Mouse (Mus musculus) limb, embryonic 13.5 days (tissue): ENCODE measurements around the gene Vps51. TPM values are rescaled to one million over a fixed set of nuclear protein-coding genes. Genes with fewer than 3 reads are reported as not detected.

Source experiments
- ATAC-seq: fragments of 200-750 bp; cut with Nextera tagmentation; 2 replicates; pipeline ENCODE4 v1.8.0; 2017; ENCODE audit warnings: low read depth, moderate number of reproducible peaks, moderate TSS enrichment; ENCODE audit not compliant: low FRiP score
- H3K27ac ChIP-seq: fragments of 300-500 bp; sonication (generic); 2 replicates; pipeline ENCODE4 v1.5.1; 2015; ENCODE audit warnings: inconsistent platforms, mild to moderate bottlenecking, moderate library complexity
- H3K27me3 ChIP-seq: fragments of 300-500 bp; sonication (generic); 2 replicates; pipeline ENCODE4 v1.6.1; 2015; ENCODE audit warnings: mild to moderate bottlenecking, inconsistent platforms
- H3K36me3 ChIP-seq: fragments of 300-500 bp; sonication (generic); 2 replicates; pipeline ENCODE4 v1.6.1; 2015; ENCODE audit warnings: inconsistent platforms, mild to moderate bottlenecking, moderate library complexity
- H3K4me1 ChIP-seq: fragments of 300-500 bp; sonication (generic); 2 replicates; pipeline ENCODE4 v1.6.1; 2015; ENCODE audit warnings: inconsistent platforms
- H3K4me2 ChIP-seq: fragments of 300-500 bp; sonication (generic); replicated peaks from 2 replicates; pipeline ENCODE4 v1.6.1; 2015; ENCODE audit warnings: inconsistent platforms, mild to moderate bottlenecking, moderate library complexity
- H3K4me3 ChIP-seq: fragments of 300-500 bp; sonication (generic); 2 replicates; pipeline ENCODE4 v1.5.1; 2015; ENCODE audit warnings: moderate library complexity, mild to moderate bottlenecking, inconsistent platforms
- H3K9ac ChIP-seq: fragments of 300-500 bp; sonication (generic); 2 replicates; pipeline ENCODE4 v1.6.1; 2015; ENCODE audit warnings: mild to moderate bottlenecking, inconsistent platforms
- H3K9me3 ChIP-seq: fragments of 300-500 bp; sonication (generic); 2 replicates; pipeline ENCODE4 v1.6.1; 2016; ENCODE audit warnings: inconsistent platforms
- WGBS: fragments of 180-500 bp; shearing (Covaris S2); methylation state at CpG from one replicate; pipeline ENCODE4 v1.1.7; 2015; 5-methylcytosine and 5-hydroxymethylcytosine counted together
- polyA plus RNA-seq: library from polyadenylated mRNA; unstranded; fragments of >200 nt; fragmentation: Nextera tagmentation; extraction: Ambion mirVana; gene quantifications from 2 replicates; pipeline ENCODE4 v1.2.1, GENCODE M21; 2015

Vps51 gene
- polyA plus RNA-seq, 1 experiment from 2014 or later, result 69.7 TPM

DNA sequence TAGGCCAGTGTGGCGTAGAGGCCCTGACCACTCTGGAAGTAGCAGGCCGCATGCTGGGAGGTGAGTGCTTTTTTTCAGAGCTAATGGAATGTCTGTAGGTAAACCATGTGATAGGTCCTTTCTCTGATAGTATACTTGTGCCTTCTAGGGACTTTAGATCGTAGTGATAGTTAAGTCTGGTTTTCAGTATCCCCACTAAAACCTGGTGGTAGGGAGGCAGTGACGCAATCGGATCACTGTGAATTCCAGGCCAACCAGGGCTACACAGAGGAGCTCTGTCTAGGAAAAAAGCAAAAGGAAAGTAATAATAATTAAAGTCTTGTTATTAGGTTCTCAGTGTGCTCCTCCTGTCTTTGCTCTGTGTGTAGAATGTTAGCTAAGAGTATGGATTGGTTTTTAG is 18.5 kb downstream of the Vps51 start:
- Histone ChIP-seq H3K4me3 (peak overlapping the region; percentile 87), H3K9ac (peak overlapping the region; percentile 93), H3K36me3 (peaks cover 41% of the 10 kb centered on the region), H3K4me1 (peaks cover 37% of the 10 kb centered on the region), H3K4me2 (peak overlapping the region; percentile 88), H3K27me3 (no peaks in the 10 kb centered on the region), H3K27ac (peak overlapping the region; percentile 55; the same call in 1 of the 2 replicates), H3K9me3 (no peaks in the 10 kb centered on the region)
- no peak for ATAC-seq
- WGBS, result 29% methylated on average over 5 of the region's 5 CpGs

DNA sequence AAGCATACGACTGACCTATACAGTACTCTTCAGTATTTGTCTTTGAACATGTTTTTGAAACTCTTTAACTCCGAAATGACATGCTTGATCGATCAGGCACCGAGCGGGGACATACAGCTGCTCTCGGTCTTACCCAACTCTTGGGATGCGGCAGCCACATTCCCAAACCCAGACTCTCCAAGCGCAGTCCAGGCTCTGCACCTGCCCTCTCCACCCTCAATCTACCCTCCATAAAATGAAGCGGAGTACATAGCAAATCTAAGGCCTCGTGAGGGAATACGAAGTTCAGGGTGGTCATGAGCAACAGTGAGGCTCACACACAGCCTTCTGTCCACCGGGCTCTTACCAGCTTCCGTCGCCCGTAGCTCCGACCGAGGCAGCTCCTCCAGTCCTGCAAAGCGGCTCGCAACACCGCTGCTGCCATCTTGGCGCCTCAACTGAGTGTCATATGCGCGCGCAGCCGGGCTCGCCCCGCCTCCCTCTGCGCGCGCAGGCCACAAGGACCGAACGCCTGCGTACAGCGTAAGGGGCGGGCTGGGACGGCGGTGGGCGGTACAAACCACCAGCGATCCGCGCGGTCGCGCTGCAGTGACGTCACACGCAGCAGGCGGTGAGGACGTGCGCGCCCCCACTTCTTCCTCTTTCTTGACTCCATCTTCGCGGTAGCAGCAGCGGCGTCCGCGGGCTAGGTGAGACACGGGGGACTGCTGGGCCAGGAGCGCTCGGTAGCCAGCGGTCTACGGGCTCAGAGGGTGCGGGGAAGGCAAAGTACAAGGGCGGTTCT is 19.5 kb downstream of the Vps51 start, which contains the start of the genes Mrpl49 and Fau:
TSS of gene Mrpl49 (minus strand) at position 473 of the 784 bp plus-strand sequence.
TSS of gene Fau (plus strand) at position 532 of the 784 bp plus-strand sequence.
- peaks cover 49% of the 10 kb centered on the region for H3K36me3 ChIP-seq
- H3K4me2 ChIP-seq, result peak within 1 kb of the TSS; percentile 88
- peak; percentile 88 for ATAC-seq
- peak within 1 kb of the TSS; percentile 93 for H3K9ac ChIP-seq
- under 1% methylated on average over 61 of the region's 63 CpGs for WGBS
- H3K27me3 ChIP-seq, result no peaks in the 10 kb centered on the region
- H3K4me1 ChIP-seq, result peaks cover 31% of the 10 kb centered on the region
- H3K4me3 ChIP-seq, result peak within 1 kb of the TSS; percentile 87
- H3K9me3 ChIP-seq, result no peaks in the 10 kb centered on the region
- peak within 1 kb of the TSS; percentile 55 for H3K27ac ChIP-seq

DNA sequence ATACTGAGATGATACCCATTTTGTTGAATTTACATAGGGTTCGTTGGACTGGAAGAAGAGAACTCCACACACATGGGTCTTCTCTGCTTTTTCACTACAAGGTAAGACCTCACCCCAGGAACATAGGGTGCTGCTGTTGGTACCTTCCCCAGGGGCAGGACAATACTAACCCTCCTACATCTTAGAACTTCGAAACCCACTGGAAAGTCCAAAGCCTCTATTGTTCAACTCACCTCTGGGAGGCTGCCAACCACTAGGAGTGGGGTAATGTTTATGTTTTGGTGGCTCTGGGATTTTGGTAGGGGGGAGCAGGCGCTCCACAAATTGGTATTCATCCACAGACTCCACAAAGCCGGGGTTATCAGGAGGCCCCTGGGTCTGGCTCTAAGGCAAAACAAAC is 20.3 kb downstream of the Vps51 start:
- Histone ChIP-seq H3K4me1 (peaks cover 23% of the 10 kb centered on the region), H3K4me3 (peak overlapping the region; percentile 87), H3K9ac (peak overlapping the region; percentile 84), H3K36me3 (peaks cover 57% of the 10 kb centered on the region), H3K27me3 (no peaks in the 10 kb centered on the region), H3K4me2 (peak overlapping the region; percentile 88), H3K9me3 (no peaks in the 10 kb centered on the region), H3K27ac (no peak overlapping the region)
- no peak for ATAC-seq
- WGBS, result 64% methylated on average over 4 of the region's 4 CpGs

DNA sequence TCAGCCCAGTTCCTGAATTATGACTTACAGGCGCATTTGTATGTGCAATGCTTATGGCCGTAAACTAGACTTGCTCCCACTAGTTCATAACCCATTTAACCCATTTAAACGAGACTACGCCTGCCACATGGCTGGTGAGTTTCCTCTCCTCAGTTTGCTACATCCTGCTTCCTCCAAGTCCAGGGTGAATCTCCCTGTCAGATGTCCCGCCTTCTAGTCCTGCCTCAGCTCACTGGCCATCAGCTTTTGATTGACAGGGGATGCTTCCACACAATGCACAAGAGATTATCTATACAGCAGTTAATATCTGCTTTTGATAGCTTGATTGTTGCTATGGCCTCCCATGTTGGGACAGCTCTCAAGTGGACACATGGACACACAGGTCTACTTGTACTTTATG is 22.7 kb downstream of the Vps51 start:
- no peaks in the 10 kb centered on the region for H3K27me3 ChIP-seq
- no peaks in the 10 kb centered on the region for H3K9me3 ChIP-seq
- ATAC-seq, result no peak
- H3K36me3 ChIP-seq, result peaks cover 72% of the 10 kb centered on the region
- 80% methylated on average over 5 of the region's 5 CpGs for WGBS
- H3K27ac ChIP-seq, result no peak overlapping the region
- no peak overlapping the region for H3K4me3 ChIP-seq
- H3K9ac ChIP-seq, result no peak overlapping the region
- H3K4me1 ChIP-seq, result peaks cover 18% of the 10 kb centered on the region
- no peak overlapping the region for H3K4me2 ChIP-seq

DNA sequence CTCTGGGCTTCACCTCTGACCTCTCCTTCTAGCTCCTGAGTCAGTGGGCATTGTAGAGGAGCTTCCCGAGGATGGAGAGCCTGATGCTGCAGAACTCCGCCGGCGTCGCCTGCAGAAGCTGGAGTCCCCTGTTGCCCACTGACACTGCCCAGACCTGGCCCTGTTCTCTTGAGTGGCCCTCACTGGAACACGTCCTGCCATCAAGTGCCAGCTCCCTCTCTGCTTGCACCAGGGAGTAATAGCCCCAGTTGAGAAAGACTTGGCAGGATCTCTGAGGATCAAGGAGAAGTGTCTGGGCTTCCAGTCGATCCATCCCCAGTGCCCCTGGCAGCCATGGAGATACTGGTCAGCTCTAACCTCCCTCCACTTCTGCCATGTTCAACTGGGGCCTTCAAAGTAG is 24.5 kb downstream of the Vps51 start:
- ATAC-seq, result no peak
- H3K4me3 ChIP-seq, result no peak overlapping the region
- H3K4me1 ChIP-seq, result peaks cover 21% of the 10 kb centered on the region
- 0 out of 2 replicates have a peak overlapping the region, but pooled peaks have one; percentile 19 for H3K9ac ChIP-seq
- H3K9me3 ChIP-seq, result no peaks in the 10 kb centered on the region
- WGBS, result 82% methylated on average over 7 of the region's 7 CpGs
- H3K4me2 ChIP-seq, result no peak overlapping the region
- H3K27ac ChIP-seq, result no peak overlapping the region
- no peaks in the 10 kb centered on the region for H3K27me3 ChIP-seq
- peaks cover 79% of the 10 kb centered on the region for H3K36me3 ChIP-seq

DNA sequence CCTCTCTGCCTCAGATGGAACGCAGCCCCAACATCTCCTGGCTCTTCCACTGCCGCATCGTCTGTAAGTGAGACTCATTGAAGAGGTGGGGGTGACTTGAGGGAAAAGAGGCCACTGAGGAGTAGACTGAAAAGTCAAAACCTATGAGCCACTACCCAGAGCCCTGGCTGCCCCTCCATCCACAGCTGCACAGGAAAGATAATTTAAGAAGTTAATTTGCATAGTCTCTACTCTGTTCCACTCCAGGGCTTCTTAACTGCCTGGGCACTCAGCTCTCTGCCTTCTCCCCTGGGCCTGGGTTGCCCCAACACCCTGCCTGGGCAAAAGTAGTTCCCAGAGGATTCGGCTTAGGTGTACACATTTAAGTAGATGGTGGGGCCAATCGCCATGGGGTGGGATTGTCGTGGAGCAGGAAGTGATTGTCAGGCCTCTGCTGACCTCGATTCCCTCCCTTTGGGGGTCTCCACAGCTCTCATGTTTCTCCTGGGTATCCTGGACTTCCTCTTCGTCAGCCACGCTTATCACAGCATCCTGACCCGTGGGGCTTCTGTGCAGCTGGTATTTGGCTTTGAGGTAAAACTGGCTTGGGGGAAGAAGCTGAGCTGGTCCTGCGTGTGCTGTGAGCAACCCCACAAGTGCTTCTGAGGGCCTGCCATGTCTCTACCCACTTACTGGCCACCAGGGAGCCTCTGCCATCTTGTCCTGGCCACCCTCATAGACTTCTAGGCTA is 28.2 kb downstream of the Vps51 start:
- Histone ChIP-seq H3K36me3 (peaks cover 59% of the 10 kb centered on the region), H3K27me3 (no peaks in the 10 kb centered on the region), H3K9ac (peak overlapping the region; percentile 95; the same call in 1 of the 2 replicates), H3K4me3 (no peak overlapping the region), H3K4me1 (peaks cover 23% of the 10 kb centered on the region), H3K27ac (no peak overlapping the region), H3K9me3 (no peaks in the 10 kb centered on the region), H3K4me2 (peak overlapping the region; percentile 98; the same call in 1 of the 2 replicates)
- WGBS, result 87% methylated on average over 11 of the region's 11 CpGs
- no peak for ATAC-seq

DNA sequence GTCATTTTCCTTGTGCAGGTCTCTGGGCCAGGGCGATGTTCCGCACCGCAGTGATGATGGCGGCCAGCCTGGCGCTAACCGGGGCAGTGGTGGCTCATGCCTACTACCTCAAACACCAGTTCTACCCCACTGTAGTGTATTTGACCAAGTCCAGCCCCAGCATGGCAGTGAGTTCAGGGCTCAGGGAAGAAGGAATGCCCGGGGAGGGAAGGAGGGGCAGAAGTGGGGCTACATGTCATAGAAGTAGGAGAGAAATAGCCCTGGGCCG is 29.2 kb downstream of the Vps51 start:
- ATAC-seq, result no peak
- Histone ChIP-seq H3K9ac (peak overlapping the region; percentile 95), H3K27me3 (no peaks in the 10 kb centered on the region), H3K27ac (no peak overlapping the region), H3K4me3 (peak overlapping the region; percentile 93), H3K36me3 (peaks cover 49% of the 10 kb centered on the region), H3K4me1 (peaks cover 23% of the 10 kb centered on the region), H3K4me2 (peak overlapping the region; percentile 98), H3K9me3 (no peaks in the 10 kb centered on the region)
- 85% methylated on average over 8 of the region's 8 CpGs for WGBS

DNA sequence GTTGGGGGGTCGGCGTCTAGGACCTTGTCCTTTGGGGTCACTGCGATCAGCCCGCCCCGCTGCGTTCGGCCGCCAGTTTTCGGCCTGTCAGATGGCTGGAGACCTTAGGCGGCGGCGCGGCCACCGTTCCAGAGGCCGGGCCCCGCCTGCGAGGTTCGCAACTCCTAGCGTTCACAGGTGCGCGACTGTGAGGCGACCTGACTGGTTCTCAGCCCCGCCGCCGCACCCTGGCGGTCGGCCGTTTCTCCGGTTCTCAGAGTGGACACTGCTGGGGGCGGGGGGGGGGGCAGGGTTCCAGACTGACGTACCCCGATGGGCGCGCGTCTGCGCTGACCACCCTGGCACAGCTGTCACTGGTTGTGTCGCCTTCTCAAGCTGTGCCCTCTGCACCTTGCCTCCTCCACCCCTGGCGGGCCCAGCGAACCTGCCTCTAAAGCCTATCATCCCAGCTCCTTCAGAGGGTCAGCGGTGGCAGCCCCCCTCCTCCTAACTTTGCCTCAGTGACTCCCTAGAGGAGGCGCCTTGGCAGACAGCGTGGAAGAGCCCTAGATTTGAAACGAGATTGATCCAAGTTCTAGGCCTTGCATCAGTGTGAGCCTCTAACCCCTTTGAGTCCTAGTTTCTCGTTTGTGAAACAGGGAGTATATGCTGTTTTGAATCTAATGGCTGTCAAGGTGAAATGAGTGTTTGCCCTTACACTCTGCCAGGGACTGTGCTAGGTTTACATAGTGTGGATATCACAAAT is 29.7 kb downstream of the Vps51 start:
- Histone ChIP-seq H3K4me1 (peaks cover 23% of the 10 kb centered on the region), H3K9ac (peak overlapping the region; percentile 95), H3K36me3 (peaks cover 44% of the 10 kb centered on the region), H3K27me3 (no peaks in the 10 kb centered on the region), H3K27ac (peak overlapping the region; percentile 99), H3K4me2 (peak overlapping the region; percentile 98), H3K4me3 (peak overlapping the region; percentile 93), H3K9me3 (no peaks in the 10 kb centered on the region)
- WGBS, result 2% methylated on average over 41 of the region's 44 CpGs
- ATAC-seq, result peak; percentile 7

DNA sequence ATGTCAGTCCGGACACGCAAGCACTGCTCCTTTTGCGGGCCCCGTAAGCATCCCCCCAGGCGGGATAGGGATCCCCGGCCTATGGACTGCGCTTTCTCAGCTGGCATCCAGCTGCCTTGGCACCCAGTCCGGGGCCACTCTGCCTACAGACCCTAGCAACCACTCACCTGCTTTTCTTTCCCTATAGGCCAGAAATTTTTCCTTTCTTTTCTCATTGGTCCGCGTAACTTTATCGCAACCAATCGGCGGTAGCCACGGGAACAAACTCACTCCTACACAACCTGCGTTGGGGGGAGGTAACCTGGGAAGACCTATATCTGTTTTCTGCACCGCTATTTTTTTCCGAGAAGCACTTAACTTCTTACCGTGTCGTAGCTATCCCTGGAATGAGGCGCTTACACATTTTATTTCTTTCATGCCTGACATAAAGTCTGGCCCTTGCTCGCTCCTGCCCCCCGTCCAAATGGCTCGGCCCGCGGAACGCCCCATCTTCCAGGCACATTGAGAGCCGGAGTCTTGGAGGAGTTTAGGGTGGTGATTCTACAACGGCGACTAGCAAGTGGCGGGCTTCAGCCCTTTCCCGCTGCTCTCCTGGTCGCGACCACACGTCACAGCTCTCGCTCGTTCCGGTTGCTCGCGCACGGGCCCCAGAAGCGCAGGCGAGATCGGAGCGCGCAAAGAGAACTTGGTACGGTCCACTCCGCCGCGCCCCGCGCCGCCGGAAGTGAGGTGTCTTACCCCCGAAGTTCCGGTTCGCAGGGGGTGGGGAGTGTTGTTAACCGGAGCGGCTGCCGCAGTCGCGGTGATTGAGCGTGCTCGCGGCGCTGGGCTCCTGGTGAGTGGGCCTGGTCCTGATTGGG is 30.5 kb downstream of the Vps51 start, which contains the start of gene Syvn1:
TSS of gene Syvn1 (plus strand) at position 283 of the 860 bp plus-strand sequence.
- WGBS, result under 1% methylated on average over 65 of the region's 65 CpGs
- Histone ChIP-seq H3K9ac (peak within 1 kb of the TSS; percentile 95), H3K9me3 (no peaks in the 10 kb centered on the region), H3K27me3 (no peaks in the 10 kb centered on the region), H3K36me3 (peaks cover 36% of the 10 kb centered on the region), H3K4me1 (peaks cover 23% of the 10 kb centered on the region), H3K4me2 (peak within 1 kb of the TSS; percentile 98), H3K27ac (peak within 1 kb of the TSS; percentile 99), H3K4me3 (peak within 1 kb of the TSS; percentile 93)
- ATAC-seq, result peak; percentile 94

DNA sequence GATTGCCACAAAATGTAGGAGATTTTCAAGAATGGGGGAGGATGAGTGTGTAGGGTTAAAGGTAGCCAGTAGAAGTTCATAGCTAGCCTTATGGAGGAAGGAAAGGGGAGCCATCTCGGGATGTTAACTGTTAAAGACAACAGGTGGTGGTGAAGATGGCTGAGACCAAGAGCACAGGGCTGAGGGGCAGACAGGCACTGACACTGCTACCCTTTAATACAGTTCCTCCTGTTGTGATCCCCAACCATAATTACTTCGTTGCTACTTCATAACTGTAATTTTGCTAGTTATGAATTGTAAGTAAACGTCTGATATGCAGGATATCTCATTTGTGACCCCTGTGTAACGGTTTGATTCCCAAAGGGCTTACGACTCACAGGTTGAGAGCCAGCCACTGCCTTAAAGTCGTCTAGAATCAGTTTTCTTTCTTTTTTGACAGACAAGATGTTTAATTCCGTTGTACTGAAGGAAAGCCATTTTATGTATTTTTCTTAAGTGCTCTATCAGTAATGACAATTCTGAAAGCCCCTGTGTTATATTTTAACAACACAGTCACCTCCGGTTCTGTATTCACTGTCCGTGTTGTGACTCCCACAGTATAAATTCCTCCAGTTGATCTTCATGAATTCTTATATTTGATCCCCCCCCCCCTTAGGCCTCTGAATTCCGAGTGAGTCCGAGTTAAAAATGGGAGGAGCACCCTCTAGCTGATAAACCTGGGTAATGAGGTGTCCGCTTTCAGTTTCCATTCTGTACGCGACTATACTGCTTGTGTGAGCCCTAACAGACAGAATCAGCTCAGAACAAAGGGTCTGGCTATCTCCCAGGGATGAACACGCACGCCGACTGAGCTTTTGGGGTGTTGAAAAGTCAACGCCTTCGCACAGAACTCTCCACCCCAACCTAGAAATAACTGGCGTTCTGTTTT is 31.4 kb downstream of the Vps51 start:
- Histone ChIP-seq H3K27ac (peak overlapping the region; percentile 99), H3K9ac (peak overlapping the region; percentile 95), H3K4me1 (peaks cover 23% of the 10 kb centered on the region), H3K4me2 (peak overlapping the region; percentile 98), H3K9me3 (no peaks in the 10 kb centered on the region), H3K36me3 (peaks cover 27% of the 10 kb centered on the region), H3K27me3 (no peaks in the 10 kb centered on the region), H3K4me3 (peak overlapping the region; percentile 93)
- peak; percentile 5; the same call in 1 of the 2 replicates for ATAC-seq
- 16% methylated on average over 20 of the region's 20 CpGs for WGBS
